Mouse (Mus musculus) left cerebral cortex, postnatal 36 days (tissue): ENCODE measurements around the gene Gm19426. TPM values are rescaled to one million over a fixed set of nuclear protein-coding genes. Genes with fewer than 3 reads are reported as not detected.

ENCODE experiments used
- DNase-seq, 2 experiments: peaks; one replicate each; pipeline ENCODE4 v3.0.0; 2021 to 2022; ENCODE audit warnings: low spot score in 2 of 2, mixed read lengths in 1 of 2
- intact Hi-C: fragments of 180-260 bp; cut with DNase I; formaldehyde crosslinking; loops from one replicate; pipeline ENCODE4 v1.15.1; 2025
- total RNA-seq, 2 experiments: library from RNA; stranded (reverse); gene quantifications; 2 replicates each; pipeline ENCODE4 v1.2.3; 2021

The Gm19426 gene
- total RNA-seq = 1 to 10 TPM; 1.2 to 1.7 TPM

GRCm38 (mm10) chr2:84743561-84743960, at the start of gene Gm19426:
Gene Gm19426, minus strand, starts transcription at chr2:84743655.
- DNase-seq = peak; percentile 47 to 53
- intact Hi-C loops = loop anchor here (5.0 kb wide), 1 partner anchor 54 kb away; the partner anchor contains the start of gene Ube2l6

GRCm38 (mm10) chr2:84793154-84793553, 49.7 kb upstream of the Gm19426 start:
- no peak for DNase-seq
- intact Hi-C loops = no loop called here

GRCm38 (mm10) chr2:84792516-84792915, 49.1 kb upstream of the Gm19426 start:
- DNase-seq = no peak
- intact Hi-C loops = no loop called here

- no peak for DNase-seq
- intact Hi-C loops = no loop called here
Observed at GRCm38 (mm10) chr2:84790418-84790817, 47.0 kb upstream of the Gm19426 start.

GRCm38 (mm10) chr2:84788316-84788715, 44.9 kb upstream of the Gm19426 start:
- no peak for DNase-seq
- intact Hi-C loops = no loop called here

- intact Hi-C loops = no loop called here
- DNase-seq = no peak
Observed at GRCm38 (mm10) chr2:84783840-84784566, 40.5 kb upstream of the Gm19426 start.

- no peak for DNase-seq
- intact Hi-C loops = no loop called here
Observed at GRCm38 (mm10) chr2:84783315-84783714, 39.9 kb upstream of the Gm19426 start.

GRCm38 (mm10) chr2:84779210-84779609, 35.8 kb upstream of the Gm19426 start:
- no peak for DNase-seq
- intact Hi-C loops = no loop called here

- no peak for DNase-seq
- intact Hi-C loops = no loop called here
Observed at GRCm38 (mm10) chr2:84777706-84778105, 34.3 kb upstream of the Gm19426 start.

GRCm38 (mm10) chr2:84775665-84776064, 32.2 kb upstream of the Gm19426 start:
- intact Hi-C loops = no loop called here
- no peak for DNase-seq

GRCm38 (mm10) chr2:84775241-84775640, 31.8 kb upstream of the Gm19426 start, which contains the start of gene Serping1:
Gene Serping1, minus strand, starts transcription at chr2:84775444.
- no peak for DNase-seq
- intact Hi-C loops = no loop called here

- intact Hi-C loops = no loop called here
- DNase-seq = peak in 1 of 2 experiments; percentile 10
Observed at GRCm38 (mm10) chr2:84774751-84775150, 31.3 kb upstream of the Gm19426 start.

GRCm38 (mm10) chr2:84773195-84773594, 29.7 kb upstream of the Gm19426 start:
- DNase-seq = no peak
- intact Hi-C loops = no loop called here

- intact Hi-C loops = no loop called here
- no peak for DNase-seq
Observed at GRCm38 (mm10) chr2:84772454-84772853, 29.0 kb upstream of the Gm19426 start.

- no peak for DNase-seq
- intact Hi-C loops = no loop called here
Observed at GRCm38 (mm10) chr2:84770501-84770900, 27.0 kb upstream of the Gm19426 start.

GRCm38 (mm10) chr2:84762818-84763217, 19.4 kb upstream of the Gm19426 start:
- intact Hi-C loops = no loop called here
- DNase-seq = no peak

GRCm38 (mm10) chr2:84762295-84762694, 18.8 kb upstream of the Gm19426 start:
- no peak for DNase-seq
- intact Hi-C loops = no loop called here

GRCm38 (mm10) chr2:84761840-84762239, 18.4 kb upstream of the Gm19426 start:
- no peak for DNase-seq
- intact Hi-C loops = no loop called here

GRCm38 (mm10) chr2:84761309-84761708, 17.9 kb upstream of the Gm19426 start:
- no peak for DNase-seq
- intact Hi-C loops = no loop called here

GRCm38 (mm10) chr2:84760777-84761176, 17.3 kb upstream of the Gm19426 start:
- no peak for DNase-seq
- intact Hi-C loops = no loop called here

GRCm38 (mm10) chr2:84758542-84759127, 15.2 kb upstream of the Gm19426 start:
- DNase-seq = no peak
- intact Hi-C loops = no loop called here
